Mouse (Mus musculus) spleen, adult 12 weeks (tissue): ENCODE results near the gene Sidt1.

Experiments
- DNase-seq: peaks from one replicate; pipeline ENCODE4 v3.0.0; 2022; ENCODE audit warnings: low spot score

Gene Sidt1

DNA sequence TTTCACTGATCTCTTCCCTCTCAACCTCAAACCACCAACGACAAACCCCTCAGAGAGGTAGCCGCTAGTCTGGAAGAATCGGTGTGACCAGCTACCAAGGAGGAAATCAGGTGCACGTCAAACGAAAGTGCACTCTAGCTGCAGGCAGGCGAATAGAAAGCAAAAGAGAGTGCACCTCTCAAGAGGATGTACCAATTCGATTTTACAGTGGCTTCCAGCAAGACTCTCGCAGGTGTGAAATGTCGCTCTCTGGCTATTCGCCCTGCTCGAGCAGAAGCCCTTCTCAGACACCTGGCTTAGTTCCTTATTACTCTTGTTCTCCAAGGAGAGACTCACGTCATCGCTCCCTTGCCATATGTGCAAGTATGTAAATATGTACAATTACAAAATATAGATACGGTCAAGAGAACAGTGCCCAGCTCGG is at the start of gene Sidt1:
Sidt1 (minus strand) TSS at position 336 of the 424 bp plus-strand sequence.
- peak; percentile 19 for DNase-seq

DNA sequence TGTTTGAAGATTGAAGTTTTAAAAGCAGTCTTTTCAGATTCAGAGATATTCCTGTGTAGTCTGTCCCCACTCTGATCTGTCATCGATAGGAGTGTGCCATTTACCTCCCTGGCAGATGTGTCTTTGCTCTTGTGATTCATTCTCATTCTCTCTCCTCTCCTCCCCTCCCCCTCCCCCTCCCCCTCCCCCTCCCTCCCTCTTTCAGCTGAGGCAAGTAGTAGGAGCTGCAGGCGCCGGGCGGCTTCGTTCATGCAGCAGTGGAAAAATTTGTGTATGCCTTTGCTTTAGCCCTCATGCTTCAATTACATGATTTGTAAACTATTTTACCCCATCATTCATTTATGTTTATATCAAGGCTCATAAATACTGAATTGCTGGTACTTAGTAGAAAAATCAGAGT is 48.6 kb upstream of the Sidt1 start:
- no peak for DNase-seq

DNA sequence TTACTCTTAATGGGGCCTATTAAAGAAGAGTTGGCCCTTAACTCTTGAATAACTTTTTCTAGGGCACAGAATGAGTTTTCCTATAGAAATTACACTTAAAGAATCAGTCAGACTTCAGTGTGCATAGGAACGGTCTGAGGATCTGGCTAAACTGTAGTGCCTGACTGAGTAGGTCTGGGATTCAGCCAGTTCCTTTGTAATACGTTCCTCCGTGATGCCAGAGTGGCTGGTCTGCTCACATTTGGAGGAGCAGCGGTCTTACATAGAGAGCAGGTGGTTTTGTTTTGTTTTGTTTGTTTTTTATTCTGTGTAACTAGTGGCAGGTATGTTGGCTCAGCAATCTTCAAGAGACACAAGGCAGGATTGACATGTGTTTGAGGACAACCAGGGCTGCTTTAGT is 47.0 kb upstream of the Sidt1 start:
- DNase-seq: no peak

DNA sequence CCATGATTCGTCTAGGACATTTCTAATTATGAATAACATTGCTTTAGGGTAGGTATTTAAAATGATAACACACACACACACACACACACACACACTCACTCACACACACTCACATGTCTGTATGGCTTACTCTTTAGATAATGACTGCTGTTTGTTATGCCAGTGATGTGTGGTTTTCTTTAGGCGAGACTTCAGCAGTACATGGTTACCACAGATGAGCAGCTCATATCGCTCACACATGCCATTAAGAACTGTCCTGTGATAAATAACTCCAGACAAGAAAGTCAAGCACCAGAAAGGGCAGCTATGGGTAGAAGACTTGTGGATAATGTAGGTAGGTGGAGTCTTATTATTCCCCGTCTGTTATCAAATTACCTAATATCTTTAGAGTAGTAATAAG is 42.5 kb upstream of the Sidt1 start:
- no peak for DNase-seq

DNA sequence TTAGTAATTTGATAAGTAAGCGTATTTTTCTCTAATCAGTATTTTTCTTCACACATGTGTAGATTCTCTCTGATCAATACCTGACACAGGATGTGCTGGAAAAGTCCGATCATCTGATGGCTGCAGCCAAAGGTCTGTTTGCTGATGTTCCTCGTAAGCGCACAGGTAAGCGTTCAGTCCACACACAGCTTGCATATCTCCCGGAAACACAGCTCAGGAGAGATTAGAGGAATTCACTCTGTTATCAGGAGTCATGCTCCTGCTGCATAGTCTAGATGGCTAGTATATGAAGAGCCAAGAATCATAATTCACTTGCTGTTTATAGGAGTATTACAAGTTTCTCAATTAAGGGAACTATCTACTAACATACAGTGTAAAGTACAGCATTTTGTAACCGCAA is 32.5 kb upstream of the Sidt1 start:
- DNase-seq: no peak

DNA sequence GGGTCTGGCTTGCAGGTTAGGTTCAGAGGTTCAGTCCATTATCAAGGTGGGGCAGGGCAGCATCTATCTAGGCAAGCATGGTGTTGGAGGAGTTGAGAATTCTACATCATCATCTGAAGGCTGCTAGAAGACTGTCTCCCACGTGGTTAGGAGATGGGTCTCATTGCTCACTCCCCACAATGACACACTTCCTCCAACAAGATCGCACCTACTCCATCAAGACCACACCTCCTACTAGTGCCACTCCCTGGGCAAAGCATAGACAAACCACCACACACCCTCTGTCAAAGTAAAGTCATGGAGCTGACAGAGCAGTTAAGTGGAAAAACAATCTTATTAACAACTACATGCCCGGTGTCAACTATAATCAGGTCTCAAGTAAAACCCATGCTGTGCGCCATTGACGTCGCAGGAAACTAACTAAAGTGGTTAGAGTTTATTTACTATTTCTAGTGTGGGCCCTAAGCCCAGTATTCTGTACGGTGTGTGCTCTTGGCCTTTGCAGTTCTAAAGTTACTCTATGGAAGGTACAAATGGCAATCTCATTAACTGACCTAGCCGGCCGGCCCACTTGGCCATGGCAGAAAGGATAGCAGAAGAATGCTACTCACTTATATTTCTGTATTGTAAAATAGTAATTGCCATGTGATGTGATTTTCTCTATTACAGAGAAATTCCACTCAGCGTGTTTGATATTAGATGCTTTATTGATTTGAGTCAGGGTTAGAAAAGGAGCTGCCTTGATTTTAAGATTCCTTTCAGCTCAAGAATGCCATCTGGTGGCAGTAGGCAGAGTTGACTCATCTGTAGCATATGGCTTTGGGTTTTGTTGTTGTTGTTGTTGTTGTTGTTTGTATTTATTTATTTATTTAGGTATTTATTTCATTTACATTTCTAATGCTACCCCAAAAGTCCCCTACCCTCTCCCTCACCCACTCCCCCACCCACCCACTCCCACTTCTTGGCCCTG is 29.2 kb upstream of the Sidt1 start:
- DNase-seq: no peak

DNA sequence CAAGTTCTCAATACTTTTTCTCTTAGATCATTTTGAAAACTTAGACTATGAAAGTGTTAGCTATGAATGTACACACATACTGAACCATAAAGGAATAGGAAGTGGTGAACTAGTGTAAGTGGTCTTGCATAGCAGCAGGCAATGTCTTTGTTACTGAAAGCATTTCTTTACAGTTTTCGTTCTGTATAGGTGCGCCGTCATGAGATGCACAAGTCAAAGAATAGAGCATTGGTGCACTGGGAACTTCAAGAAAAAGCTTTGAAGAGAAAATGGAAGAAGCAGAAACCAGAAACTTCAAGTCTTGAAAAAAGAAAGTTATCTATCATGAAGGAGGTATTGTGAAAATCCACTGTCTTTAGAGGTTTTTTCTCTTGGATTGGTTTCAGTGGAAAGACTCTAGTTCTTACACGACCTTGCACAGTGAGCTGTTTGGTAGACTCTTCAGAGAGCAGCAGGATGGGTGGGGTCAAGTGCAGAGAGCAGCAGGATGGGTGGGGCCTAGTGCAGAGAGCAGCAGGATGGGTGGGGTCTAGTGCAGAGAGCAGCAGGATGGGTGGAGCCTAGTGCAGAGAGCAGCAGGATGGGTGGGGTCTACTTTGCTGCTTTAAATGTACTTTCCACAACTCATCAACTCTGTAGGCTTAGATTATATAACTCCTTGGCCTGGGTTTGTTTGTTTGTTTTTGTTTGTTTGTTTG is 24.7 kb upstream of the Sidt1 start:
- peak; percentile 66 for DNase-seq

DNA sequence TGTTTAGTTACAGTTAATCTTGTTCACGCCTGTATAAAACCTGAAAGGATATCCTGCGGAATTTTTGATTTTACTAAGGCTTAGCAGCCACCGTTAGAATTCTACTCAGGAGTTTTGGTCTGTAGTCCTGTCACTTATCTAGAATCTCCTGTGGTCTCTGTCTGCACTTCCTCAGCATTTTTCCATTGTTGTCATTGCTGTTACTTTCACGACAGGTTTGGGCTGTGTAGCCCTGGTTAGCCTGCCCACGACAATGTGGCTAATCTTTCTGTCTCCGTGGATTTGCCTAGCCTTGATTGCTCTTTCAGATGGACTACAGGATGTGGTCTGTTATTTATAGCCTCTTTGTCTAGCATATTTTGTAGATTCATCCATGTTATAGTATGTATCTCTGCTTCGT is 23.3 kb upstream of the Sidt1 start:
- no peak for DNase-seq

DNA sequence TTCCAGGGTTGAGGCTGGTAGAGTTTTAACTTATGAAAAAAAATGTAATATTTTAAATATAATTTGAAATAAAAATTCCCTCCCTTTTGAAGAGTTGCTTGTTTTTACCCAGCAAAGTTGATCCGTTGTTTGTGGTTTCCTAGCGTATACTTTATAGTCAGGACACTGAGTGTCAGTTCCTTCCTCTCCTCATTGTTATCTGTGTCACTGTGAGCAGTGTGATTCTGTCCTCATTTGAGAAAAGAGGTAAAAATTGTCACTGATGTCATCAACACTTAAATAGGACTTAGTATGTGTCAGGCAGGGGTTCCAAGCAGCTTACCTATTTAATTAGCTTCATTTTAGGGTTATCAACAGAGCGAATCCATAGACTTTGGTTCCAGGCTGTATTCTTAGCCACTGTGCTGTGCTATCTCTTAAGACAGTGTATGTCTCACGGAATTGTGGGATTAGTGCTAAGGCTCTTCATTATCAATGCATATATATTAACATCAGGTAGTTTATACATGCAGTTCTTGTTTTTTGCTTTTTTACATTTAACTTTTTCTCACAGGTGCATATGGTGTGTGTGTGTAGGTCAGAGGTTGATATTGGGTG is 16.9 kb upstream of the Sidt1 start:
- DNase-seq: no peak

DNA sequence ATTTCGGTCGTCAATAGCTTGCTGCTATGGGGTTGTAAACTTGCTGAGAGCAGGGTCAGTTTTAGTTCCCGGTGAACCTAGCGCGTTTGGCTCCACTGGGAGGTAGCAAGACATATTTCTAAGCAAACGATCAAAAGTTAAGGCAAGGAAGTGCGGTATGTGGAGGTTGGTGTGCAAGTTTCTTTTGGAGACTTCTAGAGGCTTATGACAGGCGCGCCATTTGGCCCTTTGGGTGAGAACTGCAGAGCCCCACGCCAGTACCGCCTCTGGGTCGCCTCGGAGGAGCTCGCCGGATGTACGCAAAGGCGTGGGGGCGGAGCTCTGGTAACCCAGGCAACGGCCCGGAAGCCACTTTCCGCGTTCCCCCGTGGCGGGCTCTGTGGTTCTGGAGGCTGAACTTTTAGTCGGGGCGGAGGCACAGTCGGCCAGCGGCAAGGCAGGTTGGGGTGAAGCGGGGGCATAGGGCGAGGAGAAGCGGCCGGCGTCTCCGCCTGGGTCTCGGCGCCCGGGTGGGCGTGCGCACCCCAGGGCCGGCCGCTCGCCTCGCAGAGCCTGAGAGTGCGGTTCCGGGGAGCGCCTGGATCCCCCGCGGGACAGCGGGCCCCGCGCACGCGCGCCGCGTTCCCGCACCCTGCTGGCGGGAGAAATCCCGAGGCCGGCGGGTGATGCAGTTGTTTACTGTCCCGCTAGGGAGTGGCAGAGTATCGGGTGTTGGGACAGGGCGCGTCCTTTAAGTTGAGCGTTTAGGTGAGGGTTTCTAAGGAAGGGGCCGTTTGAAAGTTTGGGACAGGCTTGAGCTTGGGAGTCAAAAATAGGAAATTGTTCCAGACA is 14.3 kb upstream of the Sidt1 start, which contains the start of gene Spice1:
Spice1 (plus strand) TSS at position 51 of the 831 bp plus-strand sequence.
- DNase-seq: peak; percentile 93

DNA sequence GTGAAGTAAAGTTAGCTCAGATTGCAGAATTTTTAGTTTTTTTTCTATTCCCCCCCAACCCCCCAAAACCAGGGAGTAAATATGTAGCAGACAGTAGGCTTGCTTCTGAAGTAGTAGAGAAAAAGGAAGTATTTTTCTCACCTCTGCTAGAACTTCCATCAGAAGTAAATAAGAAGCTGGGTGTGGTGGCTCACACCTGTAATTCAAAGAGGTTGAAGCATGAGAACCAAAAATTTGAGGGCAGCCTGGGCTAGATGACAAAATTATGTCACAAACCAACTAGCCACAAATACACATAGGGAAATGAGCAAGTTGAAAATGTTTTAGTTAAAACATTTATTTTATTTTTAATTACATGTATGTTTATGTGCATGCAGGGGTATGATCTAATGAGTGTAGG is 4.5 kb upstream of the Sidt1 start:
- DNase-seq: no peak

DNA sequence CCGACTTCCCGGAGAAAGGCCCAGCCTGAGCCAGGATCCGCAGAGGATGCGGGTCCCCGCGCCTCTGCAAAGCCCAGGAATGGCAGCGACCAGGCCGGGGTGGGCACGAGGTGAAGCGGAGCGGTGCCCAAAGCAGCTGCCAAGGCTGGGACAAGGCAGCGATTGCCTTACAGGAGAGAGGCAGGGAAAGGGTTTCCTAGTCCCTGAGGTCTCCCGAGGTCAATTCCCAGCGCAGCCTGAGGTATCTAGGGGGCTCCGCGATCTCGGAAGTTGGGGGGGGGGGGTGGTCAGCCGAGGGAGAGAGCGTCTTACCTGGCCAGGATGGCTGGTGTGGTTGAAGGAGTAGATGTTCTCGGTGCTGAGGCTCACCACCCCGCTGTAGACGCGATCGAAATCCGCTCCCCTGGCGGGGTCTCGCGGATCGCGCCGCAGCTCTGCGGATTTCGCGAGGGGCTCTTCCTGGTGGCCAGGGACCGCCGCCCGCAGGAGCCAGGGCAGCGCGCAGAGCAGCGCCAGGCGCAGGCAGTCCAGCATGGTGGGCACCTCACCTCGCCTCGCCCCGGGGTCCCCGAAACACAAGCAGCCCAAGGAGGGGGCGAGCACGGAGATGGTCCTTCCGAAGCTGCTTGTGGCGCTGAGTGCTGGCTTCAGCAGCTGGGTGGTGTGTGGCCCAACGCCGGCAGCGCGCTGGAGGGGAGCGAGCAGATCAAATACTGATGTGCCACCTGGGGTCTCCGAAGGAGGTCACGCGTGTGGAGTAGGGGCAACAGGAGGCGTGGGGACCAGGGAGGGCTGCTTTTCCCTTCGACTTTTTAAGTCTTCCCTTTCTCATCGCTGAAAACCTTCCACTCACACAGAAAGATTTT is 768 bp downstream of the Sidt1 start:
- DNase-seq: no peak

DNA sequence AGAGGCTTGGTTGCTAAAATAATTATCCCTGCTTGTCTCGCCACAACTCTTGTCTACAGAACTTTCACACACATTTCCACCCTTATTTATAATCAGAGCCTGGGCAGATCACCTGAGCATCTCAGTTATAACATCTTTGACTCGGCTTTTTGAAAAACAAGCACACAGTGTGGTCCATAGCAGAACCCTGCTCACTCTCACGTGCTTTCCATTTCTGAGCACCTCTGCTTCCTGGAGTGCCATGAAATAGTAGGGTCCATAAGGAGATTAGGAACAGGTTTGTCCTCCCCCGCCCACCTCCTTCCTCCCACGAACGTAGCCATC is 1.4 kb downstream of the Sidt1 start:
- DNase-seq: no peak

DNA sequence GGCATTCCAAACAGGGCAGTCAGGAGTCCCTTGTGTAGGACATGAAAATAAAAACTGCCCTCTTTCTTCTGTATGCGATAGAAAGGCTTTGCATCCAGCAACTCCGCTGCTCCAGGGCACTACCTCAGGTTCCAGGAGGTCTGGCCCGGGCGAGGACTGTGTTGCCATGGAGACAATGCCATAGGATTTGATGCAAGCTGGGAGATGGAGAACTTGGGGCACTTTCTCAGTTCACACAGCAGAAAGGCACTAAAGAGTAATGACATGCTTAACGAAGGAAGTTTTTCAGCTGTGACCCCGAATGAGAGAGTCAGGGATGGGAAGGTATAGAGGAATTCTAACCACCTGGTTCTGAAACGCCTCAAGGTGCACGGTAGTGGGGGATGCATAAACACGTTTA is 1.8 kb downstream of the Sidt1 start:
- no peak for DNase-seq

DNA sequence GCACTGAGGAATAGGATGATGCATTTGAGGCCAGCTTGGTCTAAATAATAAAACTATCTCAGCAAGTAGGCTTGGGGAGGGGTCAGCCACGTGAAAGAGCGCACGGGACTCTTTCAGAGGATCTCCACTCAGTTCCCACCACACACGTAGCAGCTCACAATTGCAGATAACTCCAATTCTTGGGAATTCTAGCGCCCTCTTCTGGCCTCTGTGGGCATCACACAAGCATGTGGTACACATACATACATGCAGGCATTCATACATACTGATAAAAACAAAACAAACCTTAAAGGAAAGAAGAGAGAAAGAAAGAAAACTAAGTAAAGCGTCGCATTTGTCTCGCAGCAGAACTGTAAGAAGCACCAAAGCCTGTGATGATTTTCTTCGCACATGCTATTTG is 2.3 kb downstream of the Sidt1 start:
- DNase-seq: no peak

DNA sequence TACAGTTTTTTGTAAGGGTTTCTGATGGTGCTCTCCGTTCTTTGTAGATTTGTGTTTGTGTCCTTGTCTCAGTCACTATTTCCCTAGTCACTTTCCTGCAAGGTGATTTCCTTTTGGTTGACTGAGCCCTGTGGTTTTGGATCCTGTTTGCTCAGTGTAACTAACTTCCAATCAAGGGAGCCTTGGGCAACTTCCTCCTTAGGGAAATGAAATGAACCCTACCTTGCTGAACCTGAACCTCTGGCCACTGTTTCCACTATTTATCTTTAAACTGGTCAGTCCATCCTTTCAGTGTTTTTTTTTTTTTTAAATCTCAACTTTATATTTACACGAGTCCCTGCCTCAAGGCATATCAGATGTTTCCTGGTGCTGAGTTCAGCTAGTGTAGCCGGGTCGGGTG is 4.4 kb downstream of the Sidt1 start:
- DNase-seq: no peak

DNA sequence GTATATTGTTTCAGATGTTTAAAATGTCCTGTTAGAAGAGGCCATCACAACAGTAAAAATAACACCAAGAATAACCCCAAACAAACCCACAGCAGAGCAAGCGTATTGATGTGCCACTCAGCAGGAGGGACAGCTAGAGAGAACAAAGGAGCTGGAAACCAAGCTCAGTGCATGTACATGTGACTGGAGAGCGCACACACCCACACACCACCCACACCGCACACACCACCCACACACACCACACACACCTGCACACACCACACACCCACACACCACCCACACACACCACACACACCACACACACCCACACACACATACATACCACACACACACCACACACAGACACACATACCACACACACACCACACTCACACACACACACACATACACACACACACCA is 12.8 kb downstream of the Sidt1 start:
- no peak for DNase-seq

DNA sequence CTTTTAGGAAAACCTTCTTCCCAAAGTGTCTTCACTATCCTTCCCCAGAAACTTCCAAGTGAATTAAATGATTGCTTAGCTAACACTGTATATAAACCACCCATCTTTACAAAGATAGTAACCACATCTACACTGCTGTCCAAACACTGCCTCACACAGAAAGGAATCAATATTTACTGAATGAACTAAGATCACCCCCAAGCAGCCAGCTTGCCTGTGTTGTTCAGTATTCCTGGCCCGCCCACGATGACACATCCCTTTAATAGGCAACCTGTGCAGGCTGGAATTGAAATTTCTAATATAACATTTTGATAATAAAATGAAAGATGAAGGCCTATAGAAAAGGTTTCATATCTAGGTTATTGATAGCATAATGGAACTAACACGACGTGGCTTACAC is 16.6 kb downstream of the Sidt1 start:
- no peak for DNase-seq

DNA sequence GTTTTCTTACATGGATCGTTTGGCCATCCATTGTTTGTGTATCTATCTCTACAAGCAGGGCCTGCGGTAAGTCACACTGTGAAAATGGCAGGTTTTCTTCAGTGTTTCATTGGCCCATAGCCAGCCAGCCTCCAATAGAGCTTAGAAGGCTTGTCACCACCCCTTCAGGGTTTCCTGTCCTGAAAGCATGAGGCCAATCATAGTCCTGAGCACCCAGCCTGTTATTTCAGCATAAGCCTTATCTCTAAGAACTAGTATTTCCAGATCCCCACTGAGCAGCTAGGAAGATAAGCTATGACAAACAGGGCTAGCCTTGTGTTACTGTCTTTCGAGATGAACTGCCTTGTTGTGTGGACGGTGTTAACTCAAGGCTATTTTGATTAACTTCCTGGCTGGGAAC is 19.6 kb downstream of the Sidt1 start:
- DNase-seq: no peak

DNA sequence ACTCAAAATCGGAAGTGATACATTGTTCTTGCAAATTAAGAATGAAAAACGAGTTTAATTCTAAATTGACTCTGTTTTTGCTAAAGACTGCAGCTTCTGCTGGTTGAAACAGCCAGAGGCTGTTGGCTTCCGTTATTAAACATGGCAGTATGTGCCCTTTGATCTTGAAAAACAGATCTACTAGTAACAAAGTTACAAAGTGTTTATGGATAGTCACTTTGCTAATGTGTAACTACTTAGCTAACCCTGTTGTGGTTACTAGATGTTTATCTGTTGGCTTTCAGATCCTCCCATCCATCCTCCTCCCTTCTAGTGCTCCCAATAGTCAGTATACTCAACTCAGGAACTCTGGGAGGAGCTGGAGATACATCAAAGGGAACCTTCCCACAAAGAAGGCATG is 27.4 kb downstream of the Sidt1 start:
- no peak for DNase-seq

DNA sequence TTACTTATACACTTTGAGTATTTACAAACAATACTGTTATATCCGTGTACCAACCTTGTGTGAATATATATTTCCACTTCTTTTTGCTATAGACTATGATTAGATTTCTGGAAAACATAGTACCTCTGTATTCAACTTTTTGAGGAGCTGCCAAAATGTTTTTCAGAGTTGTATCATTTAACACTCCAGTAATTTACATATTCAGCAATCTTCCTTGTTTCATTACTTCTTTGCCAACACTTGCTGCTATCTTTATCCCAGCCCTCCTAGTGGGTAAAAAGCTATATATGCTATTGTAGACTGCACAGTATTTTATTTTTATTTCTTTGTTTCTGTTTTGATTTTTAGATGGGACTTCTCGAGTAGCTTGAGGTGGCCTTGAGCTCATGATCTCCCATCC is 29.2 kb downstream of the Sidt1 start:
- no peak for DNase-seq
